Mouse (Mus musculus) lung, embryonic 14.5 days (tissue): ENCODE measurements around the gene Ryr2. TPM values are rescaled to one million over a fixed set of nuclear protein-coding genes. Genes with fewer than 3 reads are reported as not detected.
"Not testable (repeated sequence)": the region's sequence is repeated elsewhere in the genome, so short reads cannot be mapped to it uniquely, and the experiment has no call there.

Source experiments
- ATAC-seq: fragments of 200-750 bp; cut with Nextera tagmentation; 2 replicates; pipeline ENCODE4 v1.8.0; 2017; ENCODE audit warnings: mild to moderate bottlenecking, moderate TSS enrichment, moderate library complexity; ENCODE audit not compliant: insufficient read depth
- DNase-seq: peaks from one replicate; pipeline ENCODE4 v3.0.0-alpha.2; 2015
- H3K27ac ChIP-seq: fragments of 300-500 bp; sonication (generic); 2 replicates; pipeline ENCODE4 v1.5.1; 2014; ENCODE audit warnings: low read depth, mild to moderate bottlenecking, moderate library complexity
- H3K27me3 ChIP-seq: fragments of 300-500 bp; sonication (generic); 2 replicates; pipeline ENCODE4 v1.6.1; 2014; ENCODE audit warnings: low read length, control low read depth; ENCODE audit not compliant: insufficient read depth
- H3K36me3 ChIP-seq: fragments of 300-500 bp; sonication (generic); 2 replicates; pipeline ENCODE4 v1.6.1; 2014; ENCODE audit warnings: control low read depth; ENCODE audit not compliant: insufficient read depth
- H3K4me1 ChIP-seq: fragments of 300-500 bp; sonication (generic); 2 replicates; pipeline ENCODE4 v1.6.1; 2014; ENCODE audit warnings: antibody characterized with exemption, control low read depth; ENCODE audit not compliant: insufficient read depth
- H3K4me2 ChIP-seq: fragments of 300-500 bp; sonication (generic); 2 replicates; pipeline ENCODE4 v1.6.1; 2014; ENCODE audit warnings: mild to moderate bottlenecking
- H3K4me3 ChIP-seq: fragments of 300-500 bp; sonication (generic); 2 replicates; pipeline ENCODE4 v1.5.1; 2014; ENCODE audit warnings: low read depth, low read length
- H3K9ac ChIP-seq: fragments of 300-500 bp; sonication (generic); 2 replicates; pipeline ENCODE4 v1.6.1; 2014
- H3K9me3 ChIP-seq: fragments of 300-500 bp; sonication (generic); 2 replicates; pipeline ENCODE4 v1.6.1; 2016; ENCODE audit warnings: low read depth, low read length, control low read depth
- CTCF ChIP-seq: IDR thresholded peaks from 2 replicates; pipeline ENCODE4 v1.5.1; 2016; ENCODE audit warnings: antibody characterized with exemption, low read depth
- WGBS: fragments of 180-500 bp; shearing (Covaris S2); extraction: QIAGEN DNeasy Blood & Tissue Kit; methylation state at CpG from one replicate; pipeline ENCODE4 v1.1.7; 2014; 5-methylcytosine and 5-hydroxymethylcytosine counted together
- polyA plus RNA-seq: library from polyadenylated mRNA; unstranded; fragments of >200 nt; fragmentation: Nextera tagmentation; extraction: Ambion mirVana; gene quantifications from 2 replicates; pipeline ENCODE4 v1.2.1, GENCODE M21; 2014

The Ryr2 gene
- polyA plus RNA-seq, 1 experiment from 2014 or later, result 2.3 TPM

DNA sequence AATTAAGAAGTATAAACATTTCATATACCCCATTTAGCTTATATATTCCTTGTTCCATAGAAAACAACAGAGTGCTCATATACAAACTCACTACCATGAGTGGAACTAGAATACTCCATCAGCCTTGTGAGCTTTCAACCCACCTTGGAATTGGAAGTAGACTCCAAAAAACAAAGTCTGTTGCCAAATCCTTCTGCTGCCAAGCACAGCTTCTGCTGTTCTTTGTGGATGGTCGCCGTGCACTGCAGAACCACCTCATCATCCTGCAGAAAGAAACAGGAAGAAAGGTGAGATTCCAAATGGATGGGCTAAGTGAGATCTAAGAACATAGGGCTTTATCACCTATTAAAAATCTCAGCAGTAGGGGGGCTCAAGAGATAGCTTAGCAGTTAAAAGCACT lies 161.0 kb downstream of the Ryr2 start:
- Histone ChIP-seq H3K27me3 (no peaks in the 10 kb centered on the region), H3K4me3 (no peak overlapping the region), H3K9me3 (no peaks in the 10 kb centered on the region), H3K4me1 (no peaks in the 10 kb centered on the region), H3K9ac (no peak overlapping the region), H3K27ac (no peak overlapping the region), H3K4me2 (no peak overlapping the region), H3K36me3 (no peaks in the 10 kb centered on the region)
- ATAC-seq (no peak), DNase-seq (no peak)
- WGBS, result 92% methylated on average over 2 of the region's 2 CpGs
- no peak for TF ChIP-seq CTCF

DNA sequence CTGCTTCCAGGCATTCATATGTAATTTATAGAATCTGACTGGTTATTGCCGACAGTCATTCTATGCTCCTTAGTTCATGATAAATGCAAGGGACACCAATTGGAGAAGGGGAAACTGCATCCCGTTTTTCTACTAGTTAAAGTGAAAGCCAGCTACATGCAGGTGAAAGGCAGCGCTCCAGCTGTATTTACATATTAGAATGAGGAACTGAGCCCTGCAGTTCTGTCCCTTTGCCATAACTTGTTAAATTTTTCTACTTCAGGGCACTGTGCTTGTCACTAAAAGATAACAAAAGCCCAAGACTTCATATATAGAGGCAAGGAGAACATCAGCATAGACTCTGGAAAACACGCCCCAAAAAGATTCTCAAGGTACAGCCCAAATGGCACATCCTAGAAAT lies 165.0 kb downstream of the Ryr2 start:
- Histone ChIP-seq H3K9me3 (no peaks in the 10 kb centered on the region), H3K27ac (no peak overlapping the region), H3K4me2 (no peak overlapping the region), H3K9ac (no peak overlapping the region), H3K4me3 (no peak overlapping the region), H3K4me1 (no peaks in the 10 kb centered on the region), H3K27me3 (no peaks in the 10 kb centered on the region), H3K36me3 (no peaks in the 10 kb centered on the region)
- WGBS, result 74% methylated on average over 4 of the region's 4 CpGs
- DNase-seq, result no peak
- no peak for TF ChIP-seq CTCF
- ATAC-seq, result no peak

DNA sequence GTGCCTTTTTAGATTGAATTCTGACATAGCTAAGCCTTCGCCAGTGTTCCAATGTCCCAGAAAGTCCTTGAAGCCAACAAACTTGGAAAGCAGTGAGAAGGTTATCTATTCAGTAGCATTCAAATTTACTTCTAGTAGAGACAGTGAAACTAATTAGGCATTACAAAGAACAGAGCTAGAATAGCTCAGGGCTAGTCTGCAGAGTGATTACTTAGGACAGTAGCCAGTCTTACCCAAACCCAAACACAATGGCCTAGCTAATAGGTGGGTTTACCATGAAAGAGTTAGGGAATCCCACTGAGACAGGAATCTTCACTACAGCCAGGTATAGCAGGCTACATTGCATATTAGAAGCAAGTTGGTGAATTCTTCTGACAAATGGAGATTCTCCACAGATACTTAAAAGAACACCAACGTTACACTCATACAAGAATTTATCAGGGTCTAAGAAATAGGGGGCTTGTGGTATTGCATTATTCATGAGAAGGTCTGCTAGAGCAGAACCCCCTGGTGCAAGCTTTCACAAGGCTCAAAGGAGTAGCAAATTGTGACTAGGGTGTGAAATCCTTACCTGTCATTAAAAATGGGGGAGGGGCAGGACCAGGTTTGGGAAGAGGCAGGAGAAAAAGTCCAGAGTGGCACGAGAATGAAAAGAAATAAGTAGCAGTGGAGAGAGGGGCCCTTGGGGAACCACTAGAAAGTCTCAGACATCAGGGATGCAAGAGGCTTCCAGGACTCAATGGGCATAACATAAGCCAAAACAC lies 172.3 kb downstream of the Ryr2 start:
- not testable (repeated sequence) for H3K27me3 ChIP-seq, H3K9ac ChIP-seq, H3K4me2 ChIP-seq, ATAC-seq, H3K27ac ChIP-seq, H3K4me3 ChIP-seq, H3K9me3 ChIP-seq, H3K36me3 ChIP-seq, H3K4me1 ChIP-seq, DNase-seq
- WGBS, result 63% methylated on average over 3 of the region's 3 CpGs

DNA sequence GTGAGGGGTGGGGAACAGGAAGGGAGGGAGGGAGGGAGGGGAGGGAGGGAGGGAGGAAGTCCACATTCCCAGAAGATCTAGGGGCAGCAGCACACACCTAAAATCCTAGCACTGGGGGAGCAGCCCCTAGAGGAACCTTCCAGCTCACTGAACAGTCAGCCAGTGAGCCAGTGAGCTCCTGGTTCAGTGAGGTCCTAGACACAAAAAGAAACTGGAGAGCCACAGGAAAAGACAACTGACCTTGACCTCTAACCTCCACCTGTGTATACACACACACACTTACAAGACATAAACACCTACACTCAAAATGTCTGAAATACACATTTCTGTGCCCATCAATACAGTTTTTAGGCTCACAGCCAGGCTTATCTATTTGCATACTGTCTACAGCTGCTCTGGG lies 173.4 kb downstream of the Ryr2 start:
- TF ChIP-seq CTCF, result no peak
- H3K36me3 ChIP-seq, result no peaks in the 10 kb centered on the region
- no peak overlapping the region for H3K9ac ChIP-seq
- no peak overlapping the region for H3K4me3 ChIP-seq
- ATAC-seq (no peak), DNase-seq (no peak)
- H3K4me1 ChIP-seq, result no peaks in the 10 kb centered on the region
- no peak overlapping the region for H3K4me2 ChIP-seq
- no peak overlapping the region for H3K27ac ChIP-seq
- no peaks in the 10 kb centered on the region for H3K27me3 ChIP-seq
- H3K9me3 ChIP-seq, result no peaks in the 10 kb centered on the region

DNA sequence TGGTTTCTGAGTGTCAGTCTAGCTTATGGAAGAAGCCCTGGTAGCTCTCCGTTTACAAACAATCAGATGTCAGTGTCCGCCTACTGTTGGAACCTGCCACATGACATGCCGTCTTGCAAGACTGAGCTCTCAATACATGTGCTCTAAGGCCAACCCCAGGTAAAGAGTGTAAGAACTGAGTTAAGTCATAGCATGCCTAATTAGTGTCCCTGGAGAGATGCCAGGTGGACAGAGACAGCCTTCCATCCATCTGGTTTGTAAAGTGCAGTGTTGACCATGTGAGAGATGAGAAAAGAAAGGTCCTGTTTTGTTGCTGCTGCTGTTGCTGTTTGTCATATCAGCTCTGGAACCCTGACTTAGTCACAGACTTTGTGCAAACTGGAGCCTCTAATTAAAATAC lies 178.0 kb downstream of the Ryr2 start:
- no peak overlapping the region for H3K4me3 ChIP-seq
- no peaks in the 10 kb centered on the region for H3K27me3 ChIP-seq
- DNase-seq (no peak), ATAC-seq (no peak)
- no peak for TF ChIP-seq CTCF
- no peaks in the 10 kb centered on the region for H3K9me3 ChIP-seq
- H3K36me3 ChIP-seq, result no peaks in the 10 kb centered on the region
- H3K9ac ChIP-seq, result no peak overlapping the region
- no peak overlapping the region for H3K27ac ChIP-seq
- 82% methylated on average over 3 of the region's 3 CpGs for WGBS
- H3K4me2 ChIP-seq, result no peak overlapping the region
- no peaks in the 10 kb centered on the region for H3K4me1 ChIP-seq

GRCm38 (mm10) chr13:11927727-11928126 lies 179.0 kb downstream of the Ryr2 start:
- no peaks in the 10 kb centered on the region for H3K27me3 ChIP-seq
- WGBS, result 86% methylated on average over 4 of the region's 4 CpGs
- TF ChIP-seq CTCF, result peak; percentile 9; the same call in 1 of the 2 replicates

DNA sequence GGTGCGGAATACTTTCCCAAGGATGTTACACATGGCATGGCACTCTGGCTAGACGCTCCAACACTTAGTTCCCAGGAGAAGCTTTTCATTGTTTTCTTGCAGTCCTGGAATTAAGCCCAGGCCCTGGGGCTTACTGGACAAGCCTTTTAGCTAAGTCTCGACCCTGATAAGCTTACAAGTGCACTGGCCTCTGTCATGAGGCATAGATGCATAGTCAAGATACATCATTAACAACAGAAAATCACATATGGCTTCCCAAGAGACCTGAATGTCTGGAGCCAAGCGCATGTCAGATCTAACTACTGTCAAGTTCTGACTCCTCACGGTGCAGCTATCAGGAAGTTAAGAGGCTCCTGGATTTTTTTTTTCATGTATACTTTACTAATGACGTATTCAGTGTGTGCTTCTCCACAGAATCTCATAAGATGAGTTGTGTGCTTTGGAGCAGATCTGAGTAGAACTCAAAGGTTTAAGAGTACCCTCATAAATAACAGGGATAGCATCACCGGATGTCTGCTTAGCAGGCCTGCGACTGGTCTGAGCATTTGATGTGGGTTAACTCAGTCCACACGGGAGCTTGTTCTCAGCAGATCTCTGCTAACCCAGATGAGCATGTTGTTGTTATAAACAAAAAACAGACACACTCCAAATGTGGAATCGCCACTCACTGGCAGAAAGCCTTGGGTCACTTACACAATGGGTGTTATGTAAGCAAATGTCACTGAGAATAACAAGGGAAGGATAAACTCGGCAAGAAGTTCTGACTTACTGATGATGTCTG lies 179.8 kb downstream of the Ryr2 start:
- H3K4me1 ChIP-seq, result no peaks in the 10 kb centered on the region
- ATAC-seq (no peak), DNase-seq (no peak)
- TF ChIP-seq CTCF, result no peak
- no peak overlapping the region for H3K4me2 ChIP-seq
- H3K36me3 ChIP-seq, result no peaks in the 10 kb centered on the region
- no peaks in the 10 kb centered on the region for H3K27me3 ChIP-seq
- H3K9ac ChIP-seq, result no peak overlapping the region
- no peaks in the 10 kb centered on the region for H3K9me3 ChIP-seq
- no peak overlapping the region for H3K27ac ChIP-seq
- H3K4me3 ChIP-seq, result no peak overlapping the region
- WGBS, result 54% methylated on average over 11 of the region's 11 CpGs

More at GRCm38 (mm10) chr13:11927727-11928126, 179.0 kb downstream of the Ryr2 start:
- Histone ChIP-seq H3K4me2 (no peak overlapping the region), H3K27ac (no peak overlapping the region), H3K4me1 (no peaks in the 10 kb centered on the region), H3K9ac (no peak overlapping the region), H3K36me3 (no peaks in the 10 kb centered on the region), H3K4me3 (no peak overlapping the region), H3K9me3 (no peaks in the 10 kb centered on the region)
- no peak for ATAC-seq
- no peak for DNase-seq
